Mouse (Mus musculus) CH12F3 (cell line): ENCODE data around the gene Ppip5k2.
"Not testable (repeated sequence)": the region's sequence is repeated elsewhere in the genome, so short reads cannot be mapped to it uniquely, and the experiment has no call there.

Source experiments
- in situ Hi-C: fragments of 300-500 bp; cut with MboI; formaldehyde crosslinking; loops from 2 replicates; pipeline ENCODE4 v1.14.3; 2020; ENCODE audit warnings: low sequenced_read_pairs

Ppip5k2 gene

GRCm38 (mm10) chr1:97769904-97770753, at the start of gene Ppip5k2, which contains the start of gene Gin1:
Ppip5k2 (minus strand) TSS chr1:97770411.
Gin1 (plus strand) TSS chr1:97770172.
- in situ Hi-C loops: no loop called here

- in situ Hi-C loops: no loop called here
Measured at GRCm38 (mm10) chr1:97809255-97809912, 39.2 kb upstream of the Ppip5k2 start.

DNA sequence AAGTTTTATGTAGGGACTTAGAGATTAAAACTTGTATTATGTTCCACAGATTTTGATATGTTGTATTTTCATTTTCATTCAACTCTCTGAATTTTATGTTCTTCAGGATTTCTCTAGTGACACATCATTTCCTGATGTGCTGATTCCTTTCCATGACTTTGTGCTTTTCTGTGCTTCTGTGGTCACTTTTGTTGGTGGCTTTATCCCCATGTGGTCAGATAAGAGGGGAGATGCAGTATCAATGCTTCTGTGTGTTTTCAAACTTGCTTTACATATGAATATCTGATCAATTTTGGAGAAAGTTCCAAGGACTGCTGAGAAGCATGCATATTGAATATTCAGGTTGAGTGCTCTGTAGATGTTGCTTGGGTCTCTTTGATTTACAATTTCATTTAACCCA, 34.3 kb upstream of the Ppip5k2 start:
- in situ Hi-C loops: no loop called here

DNA sequence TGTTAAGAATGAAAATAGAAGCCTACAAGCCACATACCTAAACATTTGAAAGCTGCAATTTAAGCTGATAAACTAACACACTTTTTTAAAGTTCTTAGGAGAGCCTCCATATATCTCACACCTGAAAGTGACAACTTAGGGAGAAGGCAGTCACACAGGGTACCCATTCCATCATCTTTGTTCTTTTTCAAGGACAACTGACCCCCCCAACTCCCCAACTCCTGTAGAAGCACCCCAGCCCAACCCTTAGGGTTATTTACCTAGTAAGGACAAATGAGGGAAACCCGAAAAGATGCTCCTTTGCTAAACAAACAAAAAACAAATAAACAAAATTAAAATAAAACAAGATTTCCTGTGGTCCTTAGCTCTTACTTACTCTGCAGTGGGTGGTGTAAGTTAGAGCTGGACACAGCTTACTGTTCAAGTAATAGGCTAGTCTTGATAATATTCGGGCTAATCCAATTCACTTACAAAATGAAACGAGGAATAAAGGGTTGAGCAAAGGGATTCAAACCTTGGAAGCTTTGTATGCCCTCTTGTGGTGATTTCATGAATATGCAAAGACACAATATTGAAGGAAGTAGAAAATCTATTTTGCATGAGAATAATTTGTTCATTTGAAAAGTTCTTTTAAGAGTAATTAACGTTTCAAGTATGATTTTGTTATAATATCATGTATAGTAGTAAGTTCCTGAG, 32.1 kb upstream of the Ppip5k2 start:
- in situ Hi-C loops: no loop called here

DNA sequence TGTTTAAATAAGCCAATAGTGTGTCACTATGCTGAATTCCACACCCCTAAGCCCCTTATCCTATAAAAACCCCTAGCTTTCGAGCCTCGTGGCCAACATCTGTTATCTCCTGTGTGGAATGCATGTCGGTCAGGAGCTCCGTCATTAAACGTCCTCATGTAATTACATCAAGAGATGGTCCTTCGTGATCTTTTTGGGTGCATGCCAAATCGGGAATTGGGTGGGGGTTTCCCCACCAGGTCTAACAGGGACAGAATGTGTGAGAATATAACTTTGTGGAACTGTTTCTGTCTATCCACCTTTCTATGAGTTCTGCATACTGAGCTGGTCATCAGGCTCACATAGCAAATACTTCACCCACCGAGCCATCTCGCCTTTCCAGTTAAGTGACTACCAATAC, 25.7 kb upstream of the Ppip5k2 start:
- in situ Hi-C loops: no loop called here

- in situ Hi-C loops: no loop called here
Measured at GRCm38 (mm10) chr1:97794110-97794509, 23.9 kb upstream of the Ppip5k2 start.

GRCm38 (mm10) chr1:97788490-97788889, 18.3 kb upstream of the Ppip5k2 start:
- in situ Hi-C loops: no loop called here

DNA sequence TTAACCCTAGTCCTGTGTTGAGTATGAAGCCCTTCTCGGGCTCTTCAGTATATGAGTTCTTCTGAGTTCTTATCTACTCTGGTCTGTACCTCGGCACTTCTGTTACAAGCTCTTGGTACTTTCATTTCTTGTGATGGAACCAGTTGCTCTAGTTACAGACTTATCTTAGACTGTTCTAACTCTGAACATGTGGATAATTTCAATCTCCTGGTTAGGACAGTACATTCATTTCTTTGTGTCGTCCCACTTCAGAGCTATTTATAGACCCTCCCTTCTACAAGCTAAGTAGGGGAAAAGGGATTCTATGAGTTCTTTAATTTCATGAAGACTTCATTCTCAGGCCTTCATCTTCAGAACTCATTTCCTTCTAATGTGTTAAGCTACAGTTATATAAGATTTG, 17.5 kb upstream of the Ppip5k2 start:
- in situ Hi-C loops: no loop called here

GRCm38 (mm10) chr1:97785685-97786393, 15.6 kb upstream of the Ppip5k2 start:
- in situ Hi-C loops: no loop called here

GRCm38 (mm10) chr1:97784928-97785327, 14.7 kb upstream of the Ppip5k2 start:
- in situ Hi-C loops: no loop called here

- in situ Hi-C loops: no loop called here
Measured at GRCm38 (mm10) chr1:97781674-97782073, 11.5 kb upstream of the Ppip5k2 start.

- in situ Hi-C loops: no loop called here
Measured at GRCm38 (mm10) chr1:97773973-97774372, 3.8 kb upstream of the Ppip5k2 start.

- in situ Hi-C loops: no loop called here
Measured at GRCm38 (mm10) chr1:97773362-97773761, 3.2 kb upstream of the Ppip5k2 start.

GRCm38 (mm10) chr1:97771727-97772126, 1.5 kb upstream of the Ppip5k2 start:
- in situ Hi-C loops: no loop called here

GRCm38 (mm10) chr1:97771118-97771517, 907 bp upstream of the Ppip5k2 start:
- in situ Hi-C loops: no loop called here

DNA sequence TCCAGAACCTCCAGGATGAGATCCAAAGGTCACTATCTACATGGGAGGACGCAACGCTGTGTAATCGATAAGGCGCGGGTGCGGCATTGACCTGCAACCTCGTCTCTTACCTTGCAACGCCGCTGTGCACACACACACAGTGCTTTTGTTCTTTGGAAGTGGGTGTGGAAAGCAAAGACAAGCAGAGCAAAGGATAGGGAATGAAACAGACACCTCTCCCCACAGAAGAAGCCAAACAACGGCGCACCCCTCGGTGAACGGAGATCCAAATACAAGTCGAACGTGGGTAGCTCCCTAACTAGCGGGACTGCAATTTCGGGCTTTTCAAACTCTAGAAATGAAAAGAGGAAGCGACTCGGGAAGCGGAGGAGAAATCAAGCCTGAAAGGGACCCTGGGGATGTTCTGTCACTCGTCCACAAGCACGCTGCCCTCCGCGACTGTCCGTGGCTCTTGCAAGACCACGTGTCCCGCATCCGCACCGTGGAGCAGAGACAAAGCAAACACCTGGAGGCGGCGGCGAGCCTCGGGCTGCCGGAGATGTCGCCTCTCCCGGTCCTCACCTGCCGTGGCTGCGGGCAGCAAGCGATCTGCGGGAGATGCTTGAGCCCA, 812 bp downstream of the Ppip5k2 start:
- in situ Hi-C loops: no loop called here

DNA sequence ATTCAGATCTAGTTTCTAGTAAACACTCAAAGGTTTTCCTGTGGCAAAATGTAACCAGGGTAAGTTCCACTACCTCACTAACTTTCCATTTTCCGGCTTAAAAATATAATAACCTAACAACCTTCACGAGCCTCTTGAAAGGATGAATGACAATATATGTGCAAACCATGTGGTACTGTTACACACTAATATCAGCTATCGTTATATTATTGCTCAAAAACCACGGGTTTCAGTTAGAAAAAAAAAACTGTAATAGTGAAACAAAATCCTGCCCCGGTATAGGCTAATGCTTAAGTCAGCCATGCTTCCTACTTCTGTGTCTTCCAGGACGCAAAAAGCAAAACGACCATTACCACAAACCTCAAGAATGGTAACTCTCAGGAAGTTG, 1.3 kb downstream of the Ppip5k2 start:
- in situ Hi-C loops: no loop called here

DNA sequence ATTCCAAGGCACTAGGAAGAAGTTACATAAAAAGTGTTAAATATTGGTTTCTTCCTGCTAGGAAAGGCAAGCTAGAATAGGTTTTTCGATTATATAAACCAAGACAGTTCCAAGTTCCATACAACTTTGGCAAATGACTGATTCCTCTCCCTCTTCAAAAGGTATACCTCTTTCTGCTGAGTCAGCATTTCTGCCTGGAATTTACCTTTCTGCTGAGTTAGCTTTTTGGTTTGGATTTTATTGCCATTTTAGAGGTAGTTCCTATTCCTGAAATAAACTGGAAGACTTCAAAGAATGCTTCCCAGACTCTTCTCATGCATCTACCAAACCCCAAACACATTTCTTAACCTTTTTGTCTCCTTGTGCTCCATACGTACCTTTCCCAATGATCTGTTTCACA, 2.1 kb downstream of the Ppip5k2 start:
- in situ Hi-C loops: no loop called here

GRCm38 (mm10) chr1:97765712-97766111, 4.5 kb downstream of the Ppip5k2 start:
- in situ Hi-C loops: not testable (repeated sequence)

DNA sequence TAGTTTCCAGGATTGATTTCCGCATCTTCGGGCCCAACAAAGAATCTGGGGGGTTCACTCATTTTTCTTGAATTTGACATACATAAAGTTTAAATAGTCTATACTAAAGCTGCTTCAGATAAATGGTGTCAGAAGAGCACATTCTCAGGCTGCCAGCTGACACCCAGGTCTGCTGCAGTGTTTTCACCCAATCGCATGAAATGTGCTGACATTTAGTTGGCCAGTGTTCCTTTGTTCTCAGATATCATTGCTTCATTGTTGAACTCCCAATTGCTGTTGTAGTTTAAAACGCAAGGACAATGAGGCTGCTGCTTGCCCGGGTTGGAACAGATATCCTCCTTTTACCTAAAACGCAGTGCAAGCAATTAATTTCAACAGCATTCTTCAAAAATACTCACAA, 8.7 kb downstream of the Ppip5k2 start:
- in situ Hi-C loops: no loop called here

- in situ Hi-C loops: no loop called here
Measured at GRCm38 (mm10) chr1:97760598-97760997, 9.6 kb downstream of the Ppip5k2 start.
